Mouse (Mus musculus): Measurements from ENCODE around the gene Fgd6. TPM values are rescaled to one million over a fixed set of nuclear protein-coding genes. Genes with fewer than 3 reads are reported as not detected.

The Fgd6 gene
- polyA plus RNA-seq, 1 experiment from 2014 or later: 2.1 TPM

DNA sequence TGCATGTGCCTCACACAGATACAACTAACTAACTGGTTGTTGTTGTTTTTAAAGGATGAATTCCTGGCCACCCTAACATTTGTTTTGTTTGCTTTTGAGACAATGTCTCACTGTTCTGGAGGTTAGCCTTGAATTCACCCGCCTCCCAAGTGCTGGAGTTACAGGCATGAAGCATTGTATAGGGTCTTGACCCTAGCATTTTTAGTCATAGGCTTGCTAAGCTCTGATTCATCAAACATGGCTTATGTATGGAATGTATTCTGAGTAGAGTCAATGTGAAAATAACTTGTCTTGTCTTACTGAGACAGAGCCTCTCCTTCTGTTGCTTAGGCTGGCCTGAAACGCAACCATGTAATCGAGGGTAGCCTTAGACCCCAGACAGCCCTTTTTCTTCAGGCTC lies 82.1 kb downstream of the Fgd6 start:
- H3K9me3 ChIP-seq (replicated peaks): no peaks in the 10 kb centered on the region
- ATAC-seq (replicated peaks; ENCODE audit: insufficient number of reproducible peaks, insufficient read depth, low FRiP score, low read depth): no peak
- H3K27me3 ChIP-seq: no peaks in the 10 kb centered on the region
- no peak overlapping the region for H3K9ac ChIP-seq
- no peaks in the 10 kb centered on the region for H3K36me3 ChIP-seq
- WGBS: 91% methylated on average over 3 of the region's 3 CpGs
- H3K4me2 ChIP-seq: no peak overlapping the region
- peaks cover 17% of the 10 kb centered on the region for H3K4me1 ChIP-seq (replicated peaks)
- no peak overlapping the region for H3K27ac ChIP-seq
- H3K4me3 ChIP-seq: no peak overlapping the region

GRCm38 (mm10) chr10:94118993-94119392 lies 83.2 kb downstream of the Fgd6 start:
- no peak overlapping the region for H3K4me2 ChIP-seq
- peaks cover 5% of the 10 kb centered on the region for H3K36me3 ChIP-seq

DNA sequence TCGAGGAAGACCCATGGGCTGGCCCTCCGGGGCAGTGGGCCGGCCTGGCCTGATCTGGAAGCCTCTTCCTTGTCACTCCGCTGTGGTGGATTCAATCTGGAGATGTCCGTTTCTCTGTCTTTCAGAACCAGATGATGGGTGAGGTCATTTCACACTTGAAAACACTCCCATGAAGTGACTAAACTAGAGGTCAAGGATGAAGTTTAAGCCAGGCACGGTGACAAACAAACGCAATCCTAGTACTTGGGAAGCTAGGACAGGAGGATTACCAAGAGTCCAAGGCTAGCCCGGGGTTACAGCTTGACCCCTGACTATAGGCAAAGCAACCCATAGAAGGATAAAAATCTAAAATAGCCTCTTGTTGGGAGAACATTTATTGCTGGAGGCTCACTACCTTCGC lies 84.9 kb downstream of the Fgd6 start:
- H3K36me3 ChIP-seq: peaks cover 5% of the 10 kb centered on the region
- H3K4me2 ChIP-seq: no peak overlapping the region
- H3K27ac ChIP-seq: no peak overlapping the region
- peaks cover 9% of the 10 kb centered on the region for H3K4me1 ChIP-seq (replicated peaks)
- WGBS: 86% methylated on average over 9 of the region's 9 CpGs
- no peak overlapping the region for H3K4me3 ChIP-seq
- H3K27me3 ChIP-seq: no peaks in the 10 kb centered on the region
- no peak for ATAC-seq (replicated peaks; ENCODE audit: insufficient number of reproducible peaks, insufficient read depth, low FRiP score, low read depth)
- no peak overlapping the region for H3K9ac ChIP-seq
- no peaks in the 10 kb centered on the region for H3K9me3 ChIP-seq (replicated peaks)

More at GRCm38 (mm10) chr10:94118993-94119392, 83.2 kb downstream of the Fgd6 start:
- Histone ChIP-seq H3K27ac (no peak overlapping the region), H3K4me3 (no peak overlapping the region), H3K9ac (no peak overlapping the region), H3K27me3 (no peaks in the 10 kb centered on the region), H3K4me1 (replicated peaks) (peaks cover 17% of the 10 kb centered on the region), H3K9me3 (replicated peaks) (no peaks in the 10 kb centered on the region)
- 75% methylated on average over 7 of the region's 7 CpGs for WGBS
- ATAC-seq (replicated peaks; ENCODE audit: insufficient number of reproducible peaks, insufficient read depth, low FRiP score, low read depth): no peak

DNA sequence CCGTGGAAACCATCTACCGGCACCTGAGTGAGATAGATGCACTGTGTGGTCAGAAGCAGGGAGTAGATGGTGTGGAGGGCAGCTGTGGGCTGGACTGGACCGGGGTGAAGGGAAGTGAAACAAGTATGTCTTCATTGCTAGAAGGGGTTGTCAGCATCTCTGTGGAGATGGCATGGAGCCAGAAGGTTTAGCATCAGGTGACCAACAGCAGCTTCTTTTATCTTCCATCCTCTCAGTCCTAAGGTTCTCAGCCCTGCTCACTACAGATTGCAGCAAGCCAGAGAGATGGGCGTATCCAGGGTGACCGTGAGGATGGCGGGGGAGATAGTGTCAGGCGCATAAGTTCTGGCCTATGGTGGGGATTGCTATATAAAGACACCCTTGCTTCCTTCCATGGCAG lies 86.8 kb downstream of the Fgd6 start:
- Histone ChIP-seq H3K4me1 (replicated peaks) (no peaks in the 10 kb centered on the region), H3K4me2 (no peak overlapping the region), H3K9me3 (replicated peaks) (no peaks in the 10 kb centered on the region), H3K4me3 (no peak overlapping the region), H3K36me3 (peaks cover 5% of the 10 kb centered on the region), H3K27ac (no peak overlapping the region), H3K9ac (no peak overlapping the region), H3K27me3 (no peaks in the 10 kb centered on the region)
- ATAC-seq (replicated peaks; ENCODE audit: insufficient number of reproducible peaks, insufficient read depth, low FRiP score, low read depth): no peak
- 76% methylated on average over 7 of the region's 7 CpGs for WGBS

GRCm38 (mm10) chr10:94123581-94123980 lies 87.8 kb downstream of the Fgd6 start:
- Histone ChIP-seq H3K9me3 (replicated peaks) (no peaks in the 10 kb centered on the region), H3K27me3 (no peaks in the 10 kb centered on the region), H3K4me3 (no peak overlapping the region), H3K27ac (no peak overlapping the region), H3K4me1 (replicated peaks) (no peaks in the 10 kb centered on the region), H3K9ac (no peak overlapping the region), H3K36me3 (peaks cover 5% of the 10 kb centered on the region), H3K4me2 (no peak overlapping the region)
- WGBS: 87% methylated on average over 5 of the region's 5 CpGs
- ATAC-seq (replicated peaks; ENCODE audit: insufficient number of reproducible peaks, insufficient read depth, low FRiP score, low read depth): no peak

DNA sequence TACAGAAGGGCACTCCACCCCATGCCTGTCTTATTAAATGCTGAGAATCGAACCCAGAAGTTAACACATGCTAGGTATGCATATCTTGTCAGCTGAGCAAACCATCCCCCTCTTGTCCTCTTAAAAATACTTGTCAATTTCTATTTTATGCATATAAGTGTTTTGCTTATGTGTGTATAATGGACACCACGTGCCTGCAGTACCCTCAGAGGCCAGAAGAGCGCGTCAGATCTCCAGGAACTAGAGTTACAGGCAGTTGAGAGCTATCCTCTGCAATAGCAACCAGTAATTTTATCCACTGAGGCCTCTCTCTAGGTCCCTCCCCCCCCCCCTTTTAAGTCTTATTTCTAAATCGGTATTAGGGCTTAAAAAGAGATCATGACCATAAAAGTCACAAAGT lies 88.6 kb downstream of the Fgd6 start:
- H3K4me3 ChIP-seq: no peak overlapping the region
- 85% methylated on average over 5 of the region's 5 CpGs for WGBS

DNA sequence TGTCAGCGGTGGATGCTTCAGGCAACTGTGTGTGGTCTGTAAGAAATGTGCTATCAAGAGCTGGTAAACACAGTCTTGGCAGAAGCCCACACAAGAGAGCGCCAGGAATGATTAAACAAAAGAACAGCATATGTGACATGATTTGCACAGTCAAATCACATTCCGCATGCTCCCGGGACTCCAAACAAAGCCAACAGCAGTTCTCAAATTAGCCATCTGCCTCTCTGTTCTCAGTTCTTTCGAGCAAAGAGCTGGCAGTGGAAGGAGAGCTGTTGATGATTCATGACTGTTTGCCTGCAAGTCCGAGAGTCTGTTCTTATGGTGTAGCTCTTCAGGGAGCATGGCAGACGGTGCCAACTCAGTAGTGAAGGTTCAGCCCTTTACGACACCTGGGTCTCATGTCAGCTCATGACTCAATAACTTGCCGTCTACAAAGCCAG lies 93.9 kb downstream of the Fgd6 start:
- 40% methylated on average over 9 of the region's 9 CpGs for WGBS
- no peaks in the 10 kb centered on the region for H3K27me3 ChIP-seq
- 0 out of 2 replicates have a peak overlapping the region, but pooled peaks have one; percentile 18 for H3K4me2 ChIP-seq
- no peak overlapping the region for H3K9ac ChIP-seq
- no peaks in the 10 kb centered on the region for H3K9me3 ChIP-seq (replicated peaks)
- peak overlapping the region; percentile 78 for H3K27ac ChIP-seq
- no peak overlapping the region for H3K4me3 ChIP-seq
- peaks cover 11% of the 10 kb centered on the region for H3K4me1 ChIP-seq (replicated peaks)
- peak; percentile 85; the same call in 1 of the 2 replicates for ATAC-seq (replicated peaks; ENCODE audit: insufficient number of reproducible peaks, insufficient read depth, low FRiP score, low read depth)
- no peaks in the 10 kb centered on the region for H3K36me3 ChIP-seq

More for the DNA sequence above, 88.6 kb downstream of the Fgd6 start:
- Histone ChIP-seq H3K9me3 (replicated peaks) (no peaks in the 10 kb centered on the region), H3K9ac (no peak overlapping the region), H3K27ac (no peak overlapping the region), H3K4me1 (replicated peaks) (peaks cover 5% of the 10 kb centered on the region), H3K4me2 (no peak overlapping the region), H3K36me3 (peaks cover 5% of the 10 kb centered on the region), H3K27me3 (no peaks in the 10 kb centered on the region)
- no peak for ATAC-seq (replicated peaks; ENCODE audit: insufficient number of reproducible peaks, insufficient read depth, low FRiP score, low read depth)

DNA sequence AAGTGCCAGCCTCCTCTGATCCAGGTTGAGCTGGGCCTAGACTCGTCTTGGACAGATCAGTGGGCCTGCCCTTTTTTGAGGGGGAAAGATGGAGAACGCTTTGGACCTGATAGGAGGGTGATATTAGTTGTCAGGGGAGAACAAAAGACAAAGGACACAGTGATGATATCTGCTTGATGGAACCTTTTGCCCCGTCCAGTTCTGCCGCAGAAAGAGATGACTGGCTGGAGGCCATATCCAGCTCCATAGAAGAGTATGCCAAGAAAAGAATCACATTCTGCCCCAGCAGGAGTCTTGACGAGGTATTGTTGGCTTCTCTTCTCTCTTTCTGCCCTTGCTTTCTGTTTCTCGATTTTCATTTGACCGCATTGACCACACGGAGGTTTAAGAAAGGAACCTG lies 97.3 kb downstream of the Fgd6 start:
- Histone ChIP-seq H3K9ac (no peak overlapping the region), H3K27me3 (no peaks in the 10 kb centered on the region), H3K27ac (no peak overlapping the region), H3K4me1 (replicated peaks) (peaks cover 11% of the 10 kb centered on the region), H3K9me3 (replicated peaks) (no peaks in the 10 kb centered on the region), H3K4me2 (no peak overlapping the region), H3K36me3 (no peaks in the 10 kb centered on the region), H3K4me3 (no peak overlapping the region)
- 72% methylated on average over 8 of the region's 8 CpGs for WGBS
- no peak for ATAC-seq (replicated peaks; ENCODE audit: insufficient number of reproducible peaks, insufficient read depth, low FRiP score, low read depth)

DNA sequence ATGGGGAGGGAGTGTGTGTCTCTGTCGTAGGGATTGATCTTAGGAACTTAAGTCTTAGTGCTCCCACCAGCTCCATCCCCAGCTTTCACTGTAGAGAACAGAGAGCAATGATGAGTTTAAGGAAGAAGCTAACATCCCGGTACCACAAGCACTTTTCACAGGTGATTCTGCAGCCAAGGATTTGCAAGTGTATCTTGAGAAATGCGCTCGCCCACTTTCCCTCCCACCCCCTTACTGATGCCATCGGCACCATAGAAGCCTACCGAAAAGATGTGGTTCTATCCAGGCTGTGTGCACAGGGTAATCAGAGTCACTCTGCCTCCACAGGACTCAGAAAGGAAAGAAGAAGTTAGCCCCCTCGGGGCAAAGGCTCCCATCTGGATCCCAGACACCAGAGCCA lies 97.9 kb downstream of the Fgd6 start:
- Histone ChIP-seq H3K36me3 (no peaks in the 10 kb centered on the region), H3K27ac (no peak overlapping the region), H3K27me3 (no peaks in the 10 kb centered on the region), H3K4me1 (replicated peaks) (peaks cover 11% of the 10 kb centered on the region), H3K4me2 (no peak overlapping the region), H3K9me3 (replicated peaks) (no peaks in the 10 kb centered on the region), H3K9ac (no peak overlapping the region), H3K4me3 (no peak overlapping the region)
- ATAC-seq (replicated peaks; ENCODE audit: insufficient number of reproducible peaks, insufficient read depth, low FRiP score, low read depth): no peak
- 88% methylated on average over 7 of the region's 7 CpGs for WGBS

- no peak overlapping the region for H3K4me3 ChIP-seq
- H3K9ac ChIP-seq: no peak overlapping the region
- H3K9me3 ChIP-seq (replicated peaks): no peaks in the 10 kb centered on the region
- ATAC-seq (replicated peaks; ENCODE audit: insufficient number of reproducible peaks, insufficient read depth, low FRiP score, low read depth): no peak
- H3K27ac ChIP-seq: no peak overlapping the region
- H3K27me3 ChIP-seq: no peaks in the 10 kb centered on the region
- no peaks in the 10 kb centered on the region for H3K36me3 ChIP-seq
- peaks cover 4% of the 10 kb centered on the region for H3K4me1 ChIP-seq (replicated peaks)
- H3K4me2 ChIP-seq: no peak overlapping the region
- 91% methylated on average over 12 of the region's 12 CpGs for WGBS
Observed at GRCm38 (mm10) chr10:94134535-94135390, 99.0 kb downstream of the Fgd6 start.

- Histone ChIP-seq H3K9ac (no peak overlapping the region), H3K4me2 (no peak overlapping the region), H3K4me1 (replicated peaks) (no peaks in the 10 kb centered on the region), H3K9me3 (replicated peaks) (no peaks in the 10 kb centered on the region), H3K4me3 (no peak overlapping the region), H3K27me3 (no peaks in the 10 kb centered on the region), H3K36me3 (no peaks in the 10 kb centered on the region), H3K27ac (no peak overlapping the region)
- 83% methylated on average over 10 of the region's 10 CpGs for WGBS
- no peak for ATAC-seq (replicated peaks; ENCODE audit: insufficient number of reproducible peaks, insufficient read depth, low FRiP score, low read depth)
Observed at GRCm38 (mm10) chr10:94138890-94139482, 103.2 kb downstream of the Fgd6 start.

Measured in heart, embryonic 15.5 days (tissue).